Mouse (Mus musculus) hindbrain, embryonic 15.5 days (tissue): Measurements from ENCODE around the gene Psmd7. TPM values are rescaled to one million over a fixed set of nuclear protein-coding genes. Genes with fewer than 3 reads are reported as not detected.
"Not testable (repeated sequence)": the region's sequence is repeated elsewhere in the genome, so short reads cannot be mapped to it uniquely, and the experiment has no call there.

Source experiments
- ATAC-seq: fragments of 200-750 bp; cut with Nextera tagmentation; 2 replicates; pipeline ENCODE4 v1.8.0; 2017; ENCODE audit warnings: low read depth, moderate number of reproducible peaks, moderate TSS enrichment; ENCODE audit not compliant: low FRiP score
- H3K27ac ChIP-seq: fragments of 300-500 bp; sonication (generic); replicated peaks from 2 replicates; pipeline ENCODE4 v1.5.1; 2015; ENCODE audit warnings: mild to moderate bottlenecking, inconsistent platforms
- H3K27me3 ChIP-seq: fragments of 300-500 bp; sonication (generic); 2 replicates; pipeline ENCODE4 v1.6.1; 2015; ENCODE audit warnings: control low read depth, inconsistent platforms
- H3K36me3 ChIP-seq: fragments of 300-500 bp; sonication (generic); 2 replicates; pipeline ENCODE4 v1.6.1; 2015; ENCODE audit warnings: control low read depth, inconsistent platforms
- H3K4me1 ChIP-seq: fragments of 300-500 bp; sonication (generic); replicated peaks from 2 replicates; pipeline ENCODE4 v1.6.1; 2015; ENCODE audit warnings: control low read depth, inconsistent platforms
- H3K4me2 ChIP-seq: fragments of 300-500 bp; sonication (generic); 2 replicates; pipeline ENCODE4 v1.6.1; 2015; ENCODE audit warnings: moderate library complexity, mild to moderate bottlenecking, inconsistent platforms
- H3K4me3 ChIP-seq: fragments of 300-500 bp; sonication (generic); 2 replicates; pipeline ENCODE4 v1.5.1; 2015; ENCODE audit warnings: mild to moderate bottlenecking, inconsistent platforms
- H3K9ac ChIP-seq: fragments of 300-500 bp; sonication (generic); 2 replicates; pipeline ENCODE4 v1.6.1; 2015; ENCODE audit warnings: inconsistent platforms
- H3K9me3 ChIP-seq: fragments of 300-500 bp; sonication (generic); 2 replicates; pipeline ENCODE4 v1.6.1; 2016; ENCODE audit warnings: control low read depth, inconsistent platforms
- WGBS: fragments of 180-500 bp; shearing (Covaris S2); methylation state at CpG from one replicate; pipeline ENCODE4 v1.1.7; 2015; 5-methylcytosine and 5-hydroxymethylcytosine counted together
- polyA plus RNA-seq: library from polyadenylated mRNA; unstranded; fragments of >200 nt; fragmentation: Nextera tagmentation; extraction: Ambion mirVana; gene quantifications from 2 replicates; pipeline ENCODE4 v1.2.1, GENCODE M21; 2015

Gene Psmd7
- 234 and 236 TPM in 2 replicates for polyA plus RNA-seq

- Histone ChIP-seq H3K9me3 (no peaks in the 10 kb centered on the region), H3K9ac (peak within 1 kb of the TSS; percentile 96), H3K36me3 (peaks cover 20% of the 10 kb centered on the region), H3K4me2 (peak within 1 kb of the TSS; percentile 89), H3K27ac (peak within 1 kb of the TSS; percentile 93), H3K4me3 (peak within 1 kb of the TSS; percentile 98), H3K27me3 (no peaks in the 10 kb centered on the region), H3K4me1 (peaks cover 19% of the 10 kb centered on the region)
- peak; percentile 96 for ATAC-seq
- 2% methylated on average over 64 of the region's 65 CpGs for WGBS
Measured at GRCm38 (mm10) chr8:107587995-107588780, at the start of gene Psmd7. Gene Psmd7 (minus strand): TSS chr8:107588464.

GRCm38 (mm10) chr8:107633734-107634133 is 45.5 kb upstream of the Psmd7 start:
- Histone ChIP-seq H3K9ac (no peak overlapping the region), H3K4me3 (no peak overlapping the region), H3K27me3 (no peaks in the 10 kb centered on the region), H3K9me3 (no peaks in the 10 kb centered on the region), H3K4me2 (no peak overlapping the region), H3K36me3 (no peaks in the 10 kb centered on the region), H3K4me1 (no peaks in the 10 kb centered on the region), H3K27ac (no peak overlapping the region)
- no peak for ATAC-seq
- 98% methylated on average over 2 of the region's 2 CpGs for WGBS

GRCm38 (mm10) chr8:107629701-107630100 is 41.4 kb upstream of the Psmd7 start:
- Histone ChIP-seq H3K9ac (no peak overlapping the region), H3K4me2 (no peak overlapping the region), H3K27me3 (no peaks in the 10 kb centered on the region), H3K4me3 (no peak overlapping the region), H3K27ac (no peak overlapping the region), H3K4me1 (no peaks in the 10 kb centered on the region), H3K36me3 (no peaks in the 10 kb centered on the region), H3K9me3 (no peaks in the 10 kb centered on the region)
- WGBS = 50% methylated on average over 11 of the region's 11 CpGs
- no peak for ATAC-seq

DNA sequence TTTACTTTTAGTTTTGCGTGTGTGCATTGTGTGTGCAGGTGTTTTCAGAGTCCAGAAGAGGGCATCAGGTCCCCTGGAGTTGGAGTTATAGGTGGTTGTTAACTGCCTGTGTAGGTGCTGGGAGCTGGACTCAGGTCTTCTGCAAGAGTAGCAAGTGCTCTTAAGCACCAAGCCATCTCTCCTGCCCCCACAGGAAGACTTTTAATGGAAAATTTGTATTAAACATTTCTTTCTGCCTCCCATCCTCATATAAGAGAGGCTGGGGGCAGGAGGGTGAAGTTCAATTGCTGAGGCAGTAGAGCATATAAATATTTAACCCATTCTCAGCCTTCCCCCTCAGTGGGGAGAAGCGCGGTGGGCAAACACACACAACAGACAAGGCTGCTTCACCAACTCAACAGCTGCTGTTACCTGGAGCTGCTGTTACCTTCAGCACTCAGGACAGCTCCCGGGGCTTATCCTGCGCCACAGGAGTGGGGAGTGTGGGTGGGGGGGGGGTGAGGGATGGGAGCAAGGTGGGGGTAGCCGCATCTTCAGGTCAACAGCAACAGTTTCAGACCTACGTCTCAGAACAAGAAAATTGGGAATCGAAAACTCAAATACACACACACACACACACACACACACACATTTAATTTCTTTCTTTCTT is 40.4 kb upstream of the Psmd7 start:
- Histone ChIP-seq H3K27me3 (no peaks in the 10 kb centered on the region), H3K36me3 (no peaks in the 10 kb centered on the region), H3K27ac (no peak overlapping the region), H3K4me1 (no peaks in the 10 kb centered on the region), H3K4me3 (no peak overlapping the region), H3K9ac (no peak overlapping the region), H3K9me3 (no peaks in the 10 kb centered on the region), H3K4me2 (no peak overlapping the region)
- ATAC-seq = no peak
- 65% methylated on average over 8 of the region's 8 CpGs for WGBS

DNA sequence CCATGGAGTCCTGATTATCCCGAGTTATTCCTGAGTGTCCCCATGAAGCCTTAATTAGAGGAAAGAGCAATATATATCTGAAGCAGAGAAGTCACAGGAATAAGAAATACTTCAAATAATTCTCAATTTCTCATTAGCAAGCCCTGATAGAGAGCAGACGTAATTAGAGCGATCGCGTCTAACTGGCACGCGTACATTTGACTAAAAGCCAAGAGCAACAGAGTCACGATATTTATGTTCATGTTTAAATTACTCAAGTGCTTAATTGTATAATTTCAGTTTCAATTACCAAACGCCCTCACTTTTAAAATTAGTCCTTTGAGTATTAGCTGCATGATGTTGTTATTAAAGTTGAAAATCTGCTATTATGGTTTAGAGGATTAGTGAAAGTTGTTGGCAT is 39.6 kb upstream of the Psmd7 start:
- WGBS = 63% methylated on average over 9 of the region's 9 CpGs
- no peak overlapping the region for H3K27ac ChIP-seq
- H3K4me3 ChIP-seq = no peak overlapping the region
- H3K4me2 ChIP-seq = no peak overlapping the region
- H3K9ac ChIP-seq = no peak overlapping the region
- H3K9me3 ChIP-seq = no peaks in the 10 kb centered on the region
- no peaks in the 10 kb centered on the region for H3K27me3 ChIP-seq
- H3K4me1 ChIP-seq = no peaks in the 10 kb centered on the region
- H3K36me3 ChIP-seq = no peaks in the 10 kb centered on the region
- no peak for ATAC-seq

- H3K9me3 ChIP-seq, H3K4me1 ChIP-seq, H3K27ac ChIP-seq, H3K4me2 ChIP-seq, ATAC-seq, H3K9ac ChIP-seq, H3K36me3 ChIP-seq, H3K27me3 ChIP-seq, H3K4me3 ChIP-seq: not testable (repeated sequence)
Measured at GRCm38 (mm10) chr8:107624301-107624700, 36.0 kb upstream of the Psmd7 start.

DNA sequence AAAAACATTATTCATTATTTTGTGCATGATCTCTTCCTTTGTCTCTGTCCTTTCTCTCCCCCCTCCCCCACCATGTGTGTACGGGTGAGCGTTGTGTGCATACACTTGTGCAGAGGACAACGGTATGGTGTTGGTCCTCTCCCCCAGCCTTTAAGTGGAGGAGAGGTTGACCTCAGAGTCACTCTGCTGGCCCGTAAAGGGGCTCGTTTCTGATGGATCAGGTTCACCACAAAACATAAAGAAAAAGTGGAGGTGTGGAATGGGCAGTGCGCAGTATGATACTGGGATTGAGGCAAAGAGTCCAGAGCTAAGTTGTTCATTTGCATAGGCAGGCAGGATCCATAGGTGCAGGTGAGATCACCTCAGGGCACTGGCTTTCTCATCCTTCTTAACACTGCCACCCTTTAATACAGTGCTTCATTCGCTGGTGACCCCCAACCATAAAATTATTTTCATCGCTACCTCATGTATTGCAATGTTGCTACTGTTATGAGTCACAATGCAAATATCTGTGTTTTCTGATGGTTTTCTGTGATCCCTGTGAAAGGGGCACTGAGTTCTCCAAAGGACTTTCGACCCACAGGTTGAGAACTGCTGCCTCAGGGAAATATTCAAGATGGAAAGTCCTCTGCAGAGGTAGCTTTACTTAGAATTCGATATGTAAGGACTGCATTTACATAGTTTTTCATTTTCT is 33.8 kb upstream of the Psmd7 start:
- no peaks in the 10 kb centered on the region for H3K9me3 ChIP-seq
- no peak overlapping the region for H3K4me2 ChIP-seq
- H3K27me3 ChIP-seq = no peaks in the 10 kb centered on the region
- H3K4me1 ChIP-seq = no peaks in the 10 kb centered on the region
- H3K4me3 ChIP-seq = no peak overlapping the region
- H3K27ac ChIP-seq = no peak overlapping the region
- no peaks in the 10 kb centered on the region for H3K36me3 ChIP-seq
- WGBS = 90% methylated on average over 10 of the region's 10 CpGs
- no peak for ATAC-seq
- no peak overlapping the region for H3K9ac ChIP-seq

- Histone ChIP-seq H3K36me3 (no peaks in the 10 kb centered on the region), H3K9me3 (no peaks in the 10 kb centered on the region), H3K27me3 (no peaks in the 10 kb centered on the region), H3K4me1 (no peaks in the 10 kb centered on the region), H3K27ac (no peak overlapping the region), H3K4me3 (no peak overlapping the region), H3K4me2 (no peak overlapping the region), H3K9ac (no peak overlapping the region)
- ATAC-seq = no peak
- WGBS = 60% methylated on average over 3 of the region's 3 CpGs
Measured at GRCm38 (mm10) chr8:107621136-107621535, 32.9 kb upstream of the Psmd7 start.

GRCm38 (mm10) chr8:107618499-107618898 is 30.2 kb upstream of the Psmd7 start:
- Histone ChIP-seq H3K9ac (no peak overlapping the region), H3K27me3 (no peaks in the 10 kb centered on the region), H3K36me3 (no peaks in the 10 kb centered on the region), H3K9me3 (no peaks in the 10 kb centered on the region), H3K4me1 (no peaks in the 10 kb centered on the region), H3K4me3 (no peak overlapping the region), H3K4me2 (no peak overlapping the region), H3K27ac (no peak overlapping the region)
- ATAC-seq = no peak
- 87% methylated on average over 10 of the region's 10 CpGs for WGBS

DNA sequence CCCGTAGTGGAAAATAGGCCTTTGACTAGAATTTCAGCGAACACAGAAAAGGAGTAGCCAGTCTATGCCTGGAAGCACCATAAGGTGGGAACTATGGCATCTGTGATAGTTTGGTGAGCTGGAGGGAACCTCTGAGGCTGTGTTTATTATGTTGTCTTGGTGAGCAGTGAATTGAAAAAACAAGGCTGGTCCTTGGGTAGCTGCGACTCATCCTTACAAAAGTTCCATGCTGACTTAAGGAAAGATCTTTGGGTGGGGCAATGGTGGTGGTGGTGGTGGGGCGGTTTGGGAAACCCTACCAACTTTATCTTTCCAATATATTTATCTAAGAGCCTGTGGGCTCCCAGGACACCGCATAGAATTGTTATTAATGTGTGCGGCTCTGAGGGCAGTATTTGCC is 25.1 kb upstream of the Psmd7 start:
- Histone ChIP-seq H3K36me3 (no peaks in the 10 kb centered on the region), H3K27me3 (0 out of 2 replicates have a peak, but pooled peaks cover 3% of the 10 kb centered on the region), H3K4me3 (no peak overlapping the region), H3K9me3 (no peaks in the 10 kb centered on the region), H3K4me2 (no peak overlapping the region), H3K9ac (no peak overlapping the region), H3K4me1 (0 out of 2 replicates have a peak, but pooled peaks cover 7% of the 10 kb centered on the region), H3K27ac (no peak overlapping the region)
- ATAC-seq = no peak
- 84% methylated on average over 6 of the region's 6 CpGs for WGBS

DNA sequence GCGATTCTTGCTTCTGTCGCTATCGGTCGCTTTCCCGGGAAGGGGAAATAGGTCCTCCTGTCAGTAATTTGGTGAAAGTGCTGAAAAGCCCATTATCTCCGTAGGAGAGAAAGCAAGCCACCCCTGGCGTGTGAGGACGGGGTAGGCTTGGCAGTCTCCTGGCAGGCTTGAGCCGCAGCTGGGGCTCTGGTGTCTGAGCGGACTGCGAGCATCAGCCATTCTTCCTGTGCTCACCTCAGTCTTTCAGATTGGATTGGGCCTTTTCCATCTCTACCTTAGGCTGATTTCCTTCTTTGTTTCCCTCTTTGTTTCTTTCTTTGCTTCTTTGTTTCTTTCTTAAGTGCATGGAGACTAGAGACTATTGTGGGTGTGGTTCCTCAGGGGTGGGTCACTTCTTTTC is 22.6 kb upstream of the Psmd7 start:
- WGBS = 51% methylated on average over 11 of the region's 11 CpGs
- no peak overlapping the region for H3K4me2 ChIP-seq
- no peak overlapping the region for H3K4me3 ChIP-seq

GRCm38 (mm10) chr8:107608751-107609150 is 20.5 kb upstream of the Psmd7 start:
- Histone ChIP-seq H3K4me2 (no peak overlapping the region), H3K9ac (no peak overlapping the region), H3K27me3 (0 out of 2 replicates have a peak, but pooled peaks cover 3% of the 10 kb centered on the region), H3K4me1 (peaks cover 14% of the 10 kb centered on the region; the same call in 1 of the 2 replicates), H3K4me3 (no peak overlapping the region), H3K36me3 (no peaks in the 10 kb centered on the region), H3K27ac (no peak overlapping the region), H3K9me3 (no peaks in the 10 kb centered on the region)
- WGBS = 20% methylated on average over 7 of the region's 7 CpGs
- no peak for ATAC-seq

More for the DNA sequence above, 22.6 kb upstream of the Psmd7 start:
- no peaks in the 10 kb centered on the region for H3K9me3 ChIP-seq
- peaks cover 14% of the 10 kb centered on the region; the same call in 1 of the 2 replicates for H3K4me1 ChIP-seq
- no peak for ATAC-seq
- no peak overlapping the region for H3K9ac ChIP-seq
- H3K36me3 ChIP-seq = no peaks in the 10 kb centered on the region
- 0 out of 2 replicates have a peak, but pooled peaks cover 3% of the 10 kb centered on the region for H3K27me3 ChIP-seq
- no peak overlapping the region for H3K27ac ChIP-seq
